Mouse (Mus musculus) intestine, embryonic 16.5 days (tissue): ENCODE results near the gene Zbtb24. TPM values are rescaled to one million over a fixed set of nuclear protein-coding genes. Genes with fewer than 3 reads are reported as not detected.

Experiments used
- ATAC-seq: fragments of 200-750 bp; cut with Nextera tagmentation; 2 replicates; pipeline ENCODE4 v1.8.0; 2017; ENCODE audit warnings: moderate TSS enrichment, moderate library complexity
- H3K27ac ChIP-seq: fragments of 300-500 bp; sonication (generic); 2 replicates; pipeline ENCODE4 v1.5.1; 2014; ENCODE audit warnings: mild to moderate bottlenecking, low read length
- H3K27me3 ChIP-seq: fragments of 300-500 bp; sonication (generic); replicated peaks from 2 replicates; pipeline ENCODE4 v1.6.1; 2014; ENCODE audit warnings: low read length, control low read depth, mixed read lengths; ENCODE audit not compliant: control insufficient read depth, insufficient read depth
- H3K36me3 ChIP-seq: fragments of 300-500 bp; sonication (generic); 2 replicates; pipeline ENCODE4 v1.6.1; 2014; ENCODE audit warnings: low read length, control low read depth; ENCODE audit not compliant: control insufficient read depth, insufficient read depth
- H3K4me1 ChIP-seq: fragments of 300-500 bp; sonication (generic); 2 replicates; pipeline ENCODE4 v1.6.1; 2014; ENCODE audit warnings: low read length, control low read depth, mixed read lengths; ENCODE audit not compliant: control insufficient read depth, insufficient read depth
- H3K4me2 ChIP-seq: fragments of 300-500 bp; sonication (generic); 2 replicates; pipeline ENCODE4 v1.6.1; 2014; ENCODE audit warnings: low read depth, low read length, control low read depth
- H3K4me3 ChIP-seq: fragments of 300-500 bp; sonication (generic); 2 replicates; pipeline ENCODE4 v1.5.1; 2014; ENCODE audit warnings: mild to moderate bottlenecking, low read length
- H3K9ac ChIP-seq: fragments of 300-500 bp; sonication (generic); 2 replicates; pipeline ENCODE4 v1.6.1; 2014; ENCODE audit warnings: low read depth, low read length
- H3K9me3 ChIP-seq: fragments of 300-500 bp; sonication (generic); 2 replicates; pipeline ENCODE4 v1.6.1; 2016; ENCODE audit warnings: low read length, control low read depth; ENCODE audit not compliant: control insufficient read depth
- WGBS: fragments of 180-500 bp; shearing (Covaris S2); extraction: QIAGEN DNeasy Blood & Tissue Kit; methylation state at CpG from one replicate; pipeline ENCODE4 v1.1.7; 2014; 5-methylcytosine and 5-hydroxymethylcytosine counted together
- polyA plus RNA-seq: library from polyadenylated mRNA; unstranded; fragments of >200 nt; fragmentation: Nextera tagmentation; extraction: Ambion mirVana; gene quantifications from 2 replicates; pipeline ENCODE4 v1.2.1, GENCODE M21; 2015

Zbtb24 gene
- polyA plus RNA-seq, 1 experiment from 2014 or later: 15.4 TPM

DNA sequence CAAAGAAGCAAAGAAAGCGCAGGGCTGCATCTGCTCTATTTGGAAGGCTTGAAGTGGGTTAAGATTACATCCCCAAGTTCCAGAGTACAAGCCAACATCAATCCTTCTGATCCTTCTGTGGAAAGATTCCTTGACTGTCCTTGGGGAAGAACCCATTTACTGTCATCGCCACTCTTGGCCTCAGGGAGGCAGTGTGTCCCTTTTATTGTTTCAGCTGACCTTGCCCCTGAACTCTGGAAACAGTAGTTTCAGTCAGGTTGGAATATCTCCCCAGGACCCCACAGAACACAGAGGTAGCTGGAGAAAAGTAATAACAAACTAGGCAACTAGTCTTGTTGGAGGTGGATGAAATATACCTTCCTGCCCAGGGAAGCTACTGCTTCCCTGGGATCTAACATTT, 59.0 kb downstream of the Zbtb24 start:
- no peak overlapping the region for H3K9ac ChIP-seq
- WGBS: 36% methylated on average over 2 of the region's 2 CpGs
- no peaks in the 10 kb centered on the region for H3K9me3 ChIP-seq
- no peak overlapping the region for H3K4me2 ChIP-seq
- H3K4me1 ChIP-seq: no peaks in the 10 kb centered on the region
- H3K36me3 ChIP-seq: no peaks in the 10 kb centered on the region
- no peaks in the 10 kb centered on the region for H3K27me3 ChIP-seq
- no peak for ATAC-seq
- no peak overlapping the region for H3K27ac ChIP-seq
- no peak overlapping the region for H3K4me3 ChIP-seq

DNA sequence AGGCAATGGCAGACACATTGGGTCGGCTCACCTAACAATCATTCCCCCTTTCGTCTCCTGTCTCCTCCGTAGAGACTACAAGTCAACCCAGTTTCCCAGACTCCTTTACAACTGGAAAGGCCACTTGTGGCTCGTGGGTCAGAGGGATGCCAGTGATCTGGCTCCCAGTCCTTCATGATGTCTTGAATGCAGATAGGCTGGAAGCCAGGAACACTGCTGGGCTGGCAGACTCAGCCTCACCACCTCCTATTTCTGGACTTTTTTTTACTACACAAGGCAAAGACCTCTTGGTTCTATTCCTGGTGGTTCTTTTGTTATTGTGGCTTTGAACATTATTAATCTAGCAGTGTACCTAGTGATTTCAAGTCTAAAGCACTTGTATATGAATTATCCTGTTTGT, 64.1 kb downstream of the Zbtb24 start:
- Histone ChIP-seq H3K9ac (no peak overlapping the region), H3K4me2 (no peak overlapping the region), H3K4me1 (no peaks in the 10 kb centered on the region), H3K4me3 (no peak overlapping the region), H3K9me3 (no peaks in the 10 kb centered on the region), H3K27me3 (no peaks in the 10 kb centered on the region), H3K27ac (no peak overlapping the region), H3K36me3 (no peaks in the 10 kb centered on the region)
- 83% methylated on average over 4 of the region's 4 CpGs for WGBS
- ATAC-seq: no peak

DNA sequence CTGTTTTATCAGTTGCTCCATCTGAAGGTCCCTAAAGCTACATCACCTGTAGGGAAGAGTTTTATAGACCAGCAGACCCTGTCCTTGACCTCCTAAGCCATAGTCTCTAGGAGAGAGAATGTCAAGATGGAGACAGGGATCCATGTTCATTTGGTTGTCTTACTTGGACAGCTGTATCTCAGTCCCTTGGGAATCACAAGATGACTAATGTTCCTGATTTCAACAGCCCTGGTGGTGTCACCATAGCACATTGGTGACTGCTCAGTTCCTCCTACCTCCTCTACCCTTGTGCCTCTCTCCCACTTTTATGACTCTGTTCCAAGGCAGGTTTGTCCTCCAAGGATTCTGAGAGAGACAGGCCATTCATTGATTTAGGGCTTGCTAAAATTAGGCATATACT, 64.7 kb downstream of the Zbtb24 start:
- Histone ChIP-seq H3K36me3 (no peaks in the 10 kb centered on the region), H3K27ac (no peak overlapping the region), H3K4me3 (no peak overlapping the region), H3K27me3 (no peaks in the 10 kb centered on the region), H3K4me2 (no peak overlapping the region), H3K9me3 (no peaks in the 10 kb centered on the region), H3K4me1 (no peaks in the 10 kb centered on the region), H3K9ac (no peak overlapping the region)
- ATAC-seq: no peak

Other genes with a start within 250 kb of the Zbtb24 start
- gene Fig4, start 147.1 kb upstream of the Zbtb24 start, polyA plus RNA-seq: 17.2 and 18.6 TPM in 2 replicates
- gene Ak9, start 146.4 kb upstream of the Zbtb24 start, polyA plus RNA-seq: 0.02 and 0.04 TPM in 2 replicates
- 23.8 and 28.4 TPM in 2 replicates for gene Mical1, start 25.9 kb downstream of the Zbtb24 start, polyA plus RNA-seq
- 62.7 and 68.9 TPM in 2 replicates for gene Smpd2, start 40.0 kb downstream of the Zbtb24 start, polyA plus RNA-seq
- gene Ppil6, start 40.1 kb downstream of the Zbtb24 start, polyA plus RNA-seq: 0.36 and 0.93 TPM in 2 replicates
- gene Cd164, start 69.0 kb downstream of the Zbtb24 start, polyA plus RNA-seq: 186 and 195 TPM in 2 replicates